Mouse (Mus musculus) heart, adult 2 months (tissue): Measurements from ENCODE around the gene 1700020A23Rik.

ENCODE experiments used
- CTCF ChIP-seq: fragments of 200-600 bp; IDR thresholded peaks from 2 replicates; pipeline ENCODE4 v1.8.1; 2022; ENCODE audit warnings: antibody characterized with exemption, mild to moderate bottlenecking, moderate library complexity
- EP300 ChIP-seq: fragments of 200-500 bp; IDR thresholded peaks from 2 replicates; pipeline ENCODE4 v1.6.1; 2011; ENCODE audit warnings: low read depth, low read length, control low read depth; ENCODE audit not compliant: insufficient read depth

GRCm38 (mm10) chr2:130452266-130452665 is 47.2 kb downstream of the 1700020A23Rik start:
- TF ChIP-seq EP300 (no peak), CTCF (no peak)
